Mouse (Mus musculus): ENCODE results near the gene Med7.

- TF ChIP-seq FLI1 (IDR thresholded peaks at IDR 0.05; ENCODE audit: low read length) (no peak), GATA1 (IDR thresholded peaks at IDR 0.05; ENCODE audit: borderline replicate concordance, low read length) (no peak)
Measured at GRCm38 (mm10) chr11:46398933-46399383, 37.8 kb upstream of the Med7 start.

Data from megakaryocyte, embryonic 14.5 days (primary cell).